Mouse (Mus musculus): ENCODE data around the gene Nup98. TPM values are rescaled to one million over a fixed set of nuclear protein-coding genes. Genes with fewer than 3 reads are reported as not detected.

Gene Nup98
- polyA plus RNA-seq, 1 experiment from 2014 or later, result 30.8 TPM

DNA sequence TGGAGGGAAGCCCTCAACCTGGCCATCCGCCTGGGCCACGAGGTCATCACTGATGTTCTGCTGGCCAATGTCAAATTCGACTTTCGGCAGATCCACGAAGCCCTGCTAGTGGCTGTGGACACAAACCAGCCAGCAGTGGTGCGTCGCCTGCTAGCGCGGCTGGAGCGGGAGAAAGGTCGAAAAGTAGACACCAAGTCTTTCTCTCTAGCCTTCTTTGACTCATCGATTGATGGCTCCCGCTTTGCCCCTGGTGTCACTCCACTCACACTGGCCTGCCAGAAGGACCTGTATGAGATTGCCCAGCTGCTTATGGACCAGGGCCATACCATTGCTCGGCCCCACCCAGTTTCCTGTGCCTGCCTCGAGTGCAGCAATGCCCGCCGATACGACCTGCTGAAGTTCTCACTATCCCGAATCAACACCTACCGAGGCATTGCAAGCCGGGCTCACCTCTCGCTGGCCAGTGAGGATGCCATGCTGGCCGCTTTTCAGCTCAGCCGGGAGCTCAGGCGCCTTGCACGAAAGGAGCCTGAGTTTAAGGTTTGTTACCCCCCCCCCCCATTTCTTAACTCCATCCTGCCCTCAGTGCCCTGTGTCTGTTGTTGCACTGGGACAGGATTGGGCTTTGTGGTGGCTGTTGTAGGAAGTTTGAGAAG, 125.8 kb downstream of the Nup98 start:
- no peaks in the 10 kb centered on the region for H3K4me1 ChIP-seq
- no peak overlapping the region for H3K4me2 ChIP-seq
- H3K9ac ChIP-seq, result no peak overlapping the region
- WGBS, result 83% methylated on average over 26 of the region's 26 CpGs
- ATAC-seq (ENCODE audit: insufficient number of reproducible peaks, low FRiP score, low TSS enrichment, low read depth), result no peak
- H3K4me3 ChIP-seq, result no peak overlapping the region
- peaks cover 75% of the 10 kb centered on the region for H3K36me3 ChIP-seq
- no peak overlapping the region for H3K27ac ChIP-seq
- H3K9me3 ChIP-seq, result no peaks in the 10 kb centered on the region
- H3K27me3 ChIP-seq, result no peaks in the 10 kb centered on the region

DNA sequence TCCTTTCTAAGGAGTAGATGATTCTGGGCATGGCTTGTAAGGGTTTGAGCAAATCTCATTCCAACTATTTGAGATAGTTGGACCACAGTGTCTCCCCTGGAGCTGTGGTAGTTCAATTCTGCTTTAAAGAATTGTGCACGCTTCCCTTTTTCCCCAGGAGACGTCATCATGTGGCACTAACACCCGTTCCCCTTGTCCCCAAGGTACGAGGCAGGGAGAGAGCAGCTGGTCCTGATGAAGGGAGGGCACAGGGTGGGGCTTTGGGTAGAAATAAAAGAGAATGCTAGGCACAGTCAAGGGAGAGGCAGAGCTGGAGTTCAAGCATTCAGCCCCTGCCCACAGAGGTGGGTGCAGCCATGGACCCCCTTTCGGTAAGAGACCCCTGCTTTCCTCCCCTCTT, 127.2 kb downstream of the Nup98 start, which contains the start of gene Trpc2:
TSS of gene Trpc2 (plus strand) at position 301 of the 400 bp plus-strand sequence.
- 65% methylated on average over 5 of the region's 5 CpGs for WGBS
- H3K36me3 ChIP-seq, result peaks cover 82% of the 10 kb centered on the region
- no peaks in the 10 kb centered on the region for H3K9me3 ChIP-seq
- ATAC-seq (ENCODE audit: insufficient number of reproducible peaks, low FRiP score, low TSS enrichment, low read depth), result no peak
- H3K9ac ChIP-seq, result no peak within 1 kb of the TSS
- no peaks in the 10 kb centered on the region for H3K4me1 ChIP-seq
- no peak within 1 kb of the TSS for H3K4me3 ChIP-seq
- H3K27me3 ChIP-seq, result no peaks in the 10 kb centered on the region
- H3K27ac ChIP-seq, result no peak within 1 kb of the TSS
- no peak within 1 kb of the TSS for H3K4me2 ChIP-seq

DNA sequence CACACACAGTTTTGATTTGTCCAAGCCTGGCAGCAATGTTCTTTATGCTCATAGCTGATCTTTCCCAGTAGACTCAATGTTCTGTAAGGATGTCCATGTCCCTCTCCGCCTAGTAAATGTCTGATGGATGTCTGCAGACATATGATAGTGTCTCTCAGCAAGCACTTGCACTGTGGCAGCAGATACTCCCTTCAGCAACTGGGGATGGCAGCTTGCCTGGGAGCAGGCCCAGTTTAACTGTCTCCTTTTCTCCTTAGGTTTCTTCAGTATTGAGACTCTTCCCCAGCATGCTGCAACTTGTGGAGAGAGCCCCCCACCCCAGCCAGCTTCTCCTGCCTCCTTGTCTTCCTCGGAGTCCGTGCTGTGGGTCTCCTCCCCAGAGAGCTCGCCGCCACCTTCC, 128.2 kb downstream of the Nup98 start:
- Histone ChIP-seq H3K27ac (no peak overlapping the region), H3K9me3 (no peaks in the 10 kb centered on the region), H3K4me2 (no peak overlapping the region), H3K4me1 (no peaks in the 10 kb centered on the region), H3K36me3 (peaks cover 89% of the 10 kb centered on the region), H3K27me3 (no peaks in the 10 kb centered on the region), H3K4me3 (no peak overlapping the region), H3K9ac (no peak overlapping the region)
- no peak for ATAC-seq (ENCODE audit: insufficient number of reproducible peaks, low FRiP score, low TSS enrichment, low read depth)
- 94% methylated on average over 5 of the region's 5 CpGs for WGBS

GRCm38 (mm10) chr7:102080311-102080710, 129.7 kb downstream of the Nup98 start:
- no peaks in the 10 kb centered on the region for H3K27me3 ChIP-seq
- no peaks in the 10 kb centered on the region for H3K9me3 ChIP-seq
- H3K36me3 ChIP-seq, result peaks cover 90% of the 10 kb centered on the region
- no peak overlapping the region for H3K4me3 ChIP-seq
- ATAC-seq (ENCODE audit: insufficient number of reproducible peaks, low FRiP score, low TSS enrichment, low read depth), result no peak
- H3K27ac ChIP-seq, result no peak overlapping the region
- no peak overlapping the region for H3K9ac ChIP-seq
- H3K4me1 ChIP-seq, result no peaks in the 10 kb centered on the region
- no peak overlapping the region for H3K4me2 ChIP-seq
- WGBS, result 83% methylated on average over 8 of the region's 8 CpGs

DNA sequence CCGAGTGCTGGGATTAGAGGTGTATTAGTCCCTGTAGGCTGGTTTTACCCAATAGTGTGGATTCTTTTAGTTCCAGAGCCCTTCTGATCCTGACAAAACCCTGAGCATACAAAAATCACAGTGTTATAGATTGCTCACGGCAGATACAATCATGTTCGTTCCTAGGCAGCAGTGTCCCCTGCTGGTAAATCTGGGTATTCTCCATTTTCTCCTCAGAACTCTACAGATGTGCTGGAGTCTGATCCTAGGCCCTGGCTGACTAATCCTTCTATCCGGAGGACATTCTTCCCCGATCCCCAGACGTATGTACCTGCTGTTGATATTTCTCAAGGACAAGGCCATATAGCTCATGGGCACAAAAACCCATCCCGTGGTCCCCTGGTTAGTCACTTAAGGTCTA, 131.5 kb downstream of the Nup98 start:
- ATAC-seq (ENCODE audit: insufficient number of reproducible peaks, low FRiP score, low TSS enrichment, low read depth), result no peak
- Histone ChIP-seq H3K36me3 (peaks cover 87% of the 10 kb centered on the region), H3K27ac (no peak overlapping the region), H3K27me3 (no peaks in the 10 kb centered on the region), H3K9me3 (no peaks in the 10 kb centered on the region), H3K4me3 (no peak overlapping the region), H3K4me2 (no peak overlapping the region), H3K4me1 (no peaks in the 10 kb centered on the region), H3K9ac (no peak overlapping the region)
- WGBS, result 78% methylated on average over 7 of the region's 7 CpGs

- Histone ChIP-seq H3K4me2 (no peak overlapping the region), H3K27me3 (no peaks in the 10 kb centered on the region), H3K9ac (no peak overlapping the region), H3K9me3 (no peaks in the 10 kb centered on the region), H3K36me3 (peaks cover 85% of the 10 kb centered on the region), H3K4me3 (no peak overlapping the region), H3K4me1 (no peaks in the 10 kb centered on the region), H3K27ac (no peak overlapping the region)
- 78% methylated on average over 7 of the region's 7 CpGs for WGBS
- ATAC-seq (ENCODE audit: insufficient number of reproducible peaks, low FRiP score, low TSS enrichment, low read depth), result no peak
Measured at GRCm38 (mm10) chr7:102076714-102077296, 133.2 kb downstream of the Nup98 start.

Other genes starting within 250 kb of the Nup98 start
- 1.9 and 2.4 TPM in 2 replicates for gene Il18bp, start 191.5 kb downstream of the Nup98 start, polyA plus RNA-seq (2015; fragmentation: Nextera tagmentation; extraction: Ambion mirVana)
- gene Rnf121, start 144.7 kb downstream of the Nup98 start, polyA plus RNA-seq (2015; fragmentation: Nextera tagmentation; extraction: Ambion mirVana), result 30.8 and 32.8 TPM in 2 replicates
- 30.6 and 32.3 TPM in 2 replicates for gene Xndc1, start 144.7 kb downstream of the Nup98 start, polyA plus RNA-seq (2015; fragmentation: Nextera tagmentation; extraction: Ambion mirVana)
- gene Xntrpc, start 144.5 kb downstream of the Nup98 start, polyA plus RNA-seq (2015; fragmentation: Nextera tagmentation; extraction: Ambion mirVana), result 1.5 and 1.6 TPM in 2 replicates
- gene Trpc2, start 127.1 kb downstream of the Nup98 start, polyA plus RNA-seq (2015; fragmentation: Nextera tagmentation; extraction: Ambion mirVana), result not detected in 2 replicates
- gene Art1, start 108.4 kb downstream of the Nup98 start, polyA plus RNA-seq (2015; fragmentation: Nextera tagmentation; extraction: Ambion mirVana), result 14.9 and 38.9 TPM in 2 replicates
- gene Art5, start 100.7 kb downstream of the Nup98 start, polyA plus RNA-seq (2015; fragmentation: Nextera tagmentation; extraction: Ambion mirVana), result 3.1 and 3.9 TPM in 2 replicates
- gene Chrna10, start 93.3 kb downstream of the Nup98 start, polyA plus RNA-seq (2015; fragmentation: Nextera tagmentation; extraction: Ambion mirVana), result 0.15 TPM in 1 of 2 replicates, not detected in the other
- 92.5 and 97.2 TPM in 2 replicates for gene Pgap2, start within 50 bp of the Nup98 start, polyA plus RNA-seq (2015; fragmentation: Nextera tagmentation; extraction: Ambion mirVana)
- gene Rhog, start 45.9 kb upstream of the Nup98 start, polyA plus RNA-seq (2015; fragmentation: Nextera tagmentation; extraction: Ambion mirVana), result 65.2 and 76.2 TPM in 2 replicates
- 33.5 and 38.5 TPM in 2 replicates for gene Stim1, start 57.6 kb upstream of the Nup98 start, polyA plus RNA-seq (2015; fragmentation: Nextera tagmentation; extraction: Ambion mirVana)
- gene Rrm1, start 231.5 kb upstream of the Nup98 start, polyA plus RNA-seq (2015; fragmentation: Nextera tagmentation; extraction: Ambion mirVana), result 120 and 122 TPM in 2 replicates